Mouse (Mus musculus) CH12.LX (cell line): Measurements from ENCODE around the gene Msi1.

Source experiments
- CHD1 ChIP-seq: IDR thresholded peaks from 2 replicates; pipeline ENCODE4 v1.6.1; 2012; ENCODE audit warnings: low read depth, low read length, improper control_type of control experiment, inconsistent platforms
- CTCF ChIP-seq, 2 experiments: IDR thresholded peaks in 1 of 2; conservative IDR thresholded peaks in 1 of 2; 2 replicates each; pipeline ENCODE4 v1.5.1; 2011 to 2012; ENCODE audit warnings: low read depth in 2 of 2, low read length in 2 of 2, improper control_type of control experiment in 1 of 2, inconsistent platforms in 1 of 2, mild to moderate bottlenecking in 1 of 2, moderate library complexity in 1 of 2
- ELF1 ChIP-seq: IDR thresholded peaks from 2 replicates; pipeline ENCODE4 v1.6.1; 2014; ENCODE audit warnings: low read depth, mild to moderate bottlenecking, inconsistent platforms, low read length, improper control_type of control experiment
- MAFK ChIP-seq: IDR thresholded peaks from 2 replicates; pipeline ENCODE4 v1.6.1; 2011; ENCODE audit warnings: low read length, improper control_type of control experiment; ENCODE audit not compliant: insufficient replicate concordance
- MAX ChIP-seq: IDR thresholded peaks from 2 replicates; pipeline ENCODE4 v1.6.1; 2011; ENCODE audit warnings: low read length, improper control_type of control experiment
- POLR2A ChIP-seq: IDR thresholded peaks from 2 replicates; pipeline ENCODE4 v1.6.1; 2011; ENCODE audit warnings: low read depth, mild to moderate bottlenecking, improper control_type of control experiment, low read length
- RAD21 ChIP-seq: IDR thresholded peaks from 2 replicates; pipeline ENCODE4 v1.6.1; 2011; ENCODE audit warnings: low read depth, mild to moderate bottlenecking, low read length, improper control_type of control experiment, moderate library complexity
- SIN3A ChIP-seq: IDR thresholded peaks from 2 replicates; pipeline ENCODE4 v1.6.1; 2012; ENCODE audit warnings: low read length, improper control_type of control experiment, inconsistent platforms
- TCF12 ChIP-seq: IDR thresholded peaks from 2 replicates; pipeline ENCODE4 v1.6.1; 2014; ENCODE audit warnings: low read depth, mild to moderate bottlenecking, inconsistent platforms, low read length, improper control_type of control experiment
- ZC3H11A ChIP-seq: IDR thresholded peaks from 2 replicates; pipeline ENCODE4 v1.6.1; 2012; ENCODE audit warnings: low read depth, mild to moderate bottlenecking, inconsistent platforms, low read length, improper control_type of control experiment
- ZMIZ1 ChIP-seq: IDR thresholded peaks from 2 replicates; pipeline ENCODE4 v1.6.1; 2012; ENCODE audit warnings: low read depth, mild to moderate bottlenecking, inconsistent platforms, low read length, improper control_type of control experiment
- ZNF384 ChIP-seq: IDR thresholded peaks from 2 replicates; pipeline ENCODE4 v1.6.1; 2012; ENCODE audit warnings: low read depth, low read length, improper control_type of control experiment, inconsistent platforms

DNA sequence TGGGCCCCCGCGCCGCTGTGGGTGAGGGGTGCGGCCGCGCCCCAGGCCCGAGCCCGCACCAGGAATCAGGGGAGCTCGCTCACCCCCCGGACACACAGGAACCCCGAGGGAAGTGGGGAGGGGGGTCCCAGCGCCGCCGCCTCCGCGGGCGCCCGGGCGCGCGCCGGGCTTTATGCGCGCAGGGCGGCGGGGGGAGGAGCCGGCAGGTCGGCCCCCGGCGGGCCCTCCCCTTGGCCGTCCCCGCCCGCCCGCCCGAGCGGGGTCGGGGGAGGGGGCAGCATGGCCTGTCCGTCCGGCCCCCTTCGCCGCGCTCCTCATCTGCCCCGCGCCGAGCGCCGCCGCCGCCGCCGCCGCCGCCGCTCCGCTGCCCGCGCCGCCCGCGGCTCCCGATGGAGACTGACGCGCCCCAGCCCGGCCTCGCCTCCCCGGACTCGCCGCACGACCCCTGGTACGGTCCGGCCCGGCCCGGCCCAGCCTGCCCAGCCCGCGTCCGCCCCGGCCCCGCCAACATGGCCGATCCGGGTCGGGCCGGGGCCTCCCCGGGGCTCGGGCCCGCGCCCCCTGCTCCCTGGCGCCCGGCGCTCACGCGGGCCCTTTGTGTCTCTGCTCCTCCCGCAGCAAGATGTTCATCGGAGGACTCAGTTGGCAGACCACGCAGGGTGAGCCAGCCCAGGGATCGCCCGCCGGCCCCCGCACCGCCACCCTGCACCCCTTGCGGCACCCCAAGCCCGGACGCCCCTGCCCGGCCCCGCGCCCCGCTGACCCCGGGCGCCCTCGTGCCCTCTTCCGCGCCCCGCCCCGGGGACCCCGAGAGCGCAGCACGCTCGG is at the start of gene Msi1:
- no peak for TF ChIP-seq CTCF (conservative IDR thresholded peaks at IDR 0.05 in 1 of 2, IDR thresholded peaks at IDR 0.05 in 1 of 2; ENCODE audit: low read depth in 2 of 2, low read length in 2 of 2)
- TF ChIP-seq CHD1, result no peak
- no peak for TF ChIP-seq TCF12
- no peak for TF ChIP-seq SIN3A
- TF ChIP-seq RAD21, result no peak
- TF ChIP-seq MAFK, result no peak
- no peak for TF ChIP-seq ELF1
- no peak for TF ChIP-seq ZC3H11A
- TF ChIP-seq POLR2A, result no peak
- TF ChIP-seq ZNF384, result no peak
- TF ChIP-seq MAX, result no peak
- TF ChIP-seq ZMIZ1, result no peak
